Mouse (Mus musculus): ENCODE measurements around the gene Pitpnm1. TPM values are rescaled to one million over a fixed set of nuclear protein-coding genes. Genes with fewer than 3 reads are reported as not detected.

Gene Pitpnm1
- total RNA-seq, 2 experiments from 2014 or later, result 60.9 to 67.1 TPM

DNA sequence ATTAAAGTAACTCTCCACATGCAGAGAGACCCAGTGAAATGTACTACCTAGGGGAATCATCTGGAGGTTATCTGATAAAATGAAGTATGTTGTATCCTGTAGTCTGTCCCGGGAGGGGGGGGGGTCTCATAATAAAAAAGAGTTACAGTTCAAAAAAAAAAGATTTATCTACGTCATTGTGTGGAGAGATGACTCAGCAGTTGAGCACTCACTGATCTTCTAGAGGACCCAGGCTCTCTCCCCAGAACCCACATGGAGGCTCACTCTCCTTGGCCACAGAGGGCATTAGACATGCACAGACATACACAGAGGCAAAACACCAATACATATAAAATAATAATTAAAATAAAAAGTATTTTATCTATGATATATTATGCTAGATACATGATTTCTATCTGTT lies 8.4 kb upstream of the Pitpnm1 start:
- no peak for ATAC-seq (replicated peaks; ENCODE audit: low FRiP score, poor library complexity, severe bottlenecking)

DNA sequence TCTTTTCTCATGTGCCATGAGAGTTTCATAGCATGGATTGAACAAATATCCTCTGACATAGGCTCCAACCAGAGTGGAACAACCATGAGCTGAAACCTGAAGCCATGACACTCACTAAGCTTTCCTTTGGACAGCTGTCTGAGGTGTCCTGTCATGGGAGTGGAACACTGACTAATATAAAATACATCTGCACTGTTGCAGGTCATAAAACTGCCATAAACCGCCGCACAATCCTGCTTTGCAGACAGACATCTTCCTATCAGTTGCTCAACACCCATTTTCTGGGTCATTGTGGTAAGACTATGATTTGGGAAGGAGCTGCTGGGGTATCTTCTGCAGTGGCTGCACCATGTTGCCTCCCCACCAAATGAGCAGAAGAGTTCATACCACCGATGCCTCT lies 7.0 kb upstream of the Pitpnm1 start:
- no peak for ATAC-seq (replicated peaks; ENCODE audit: low FRiP score, poor library complexity, severe bottlenecking)

DNA sequence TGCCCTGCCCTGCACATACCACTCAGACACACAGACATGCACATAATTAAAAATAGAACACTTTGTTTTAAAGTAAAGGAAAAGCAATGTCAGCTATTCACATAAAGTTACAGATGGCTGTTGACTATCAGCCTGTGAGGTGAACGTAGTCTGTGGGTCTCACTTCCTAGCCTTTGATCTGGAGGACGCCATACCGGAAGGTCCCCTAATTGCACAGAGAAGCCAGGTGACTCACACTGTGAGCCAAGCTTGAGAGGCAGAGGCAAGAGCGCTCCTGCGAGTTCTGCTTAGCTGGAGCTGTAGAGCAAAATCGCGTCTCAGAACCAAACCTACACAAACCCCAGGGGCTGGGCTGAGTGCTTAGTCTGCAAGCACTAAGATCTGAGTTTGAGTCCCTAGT lies 6.0 kb upstream of the Pitpnm1 start:
- no peak for ATAC-seq (replicated peaks; ENCODE audit: low FRiP score, poor library complexity, severe bottlenecking)

DNA sequence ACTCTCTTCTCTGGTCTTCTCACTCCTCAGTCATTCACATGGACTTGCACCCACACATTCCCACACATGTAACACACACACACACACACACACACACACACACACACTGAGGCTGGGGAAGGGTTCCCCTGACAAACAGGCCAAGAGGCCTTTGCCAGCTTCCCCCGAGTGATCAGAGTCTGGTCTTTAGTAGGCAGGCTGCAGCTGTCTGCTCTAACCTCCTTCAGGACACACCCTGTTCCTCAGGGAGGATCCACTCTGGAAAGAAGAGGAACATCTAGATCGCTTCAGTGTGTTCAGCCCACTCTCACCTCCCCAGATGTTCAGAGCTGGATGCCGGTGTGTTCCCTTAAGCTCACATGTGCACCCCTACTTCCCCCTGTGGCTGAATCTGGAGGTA lies 5.5 kb upstream of the Pitpnm1 start:
- ATAC-seq (replicated peaks; ENCODE audit: low FRiP score, poor library complexity, severe bottlenecking), result no peak

DNA sequence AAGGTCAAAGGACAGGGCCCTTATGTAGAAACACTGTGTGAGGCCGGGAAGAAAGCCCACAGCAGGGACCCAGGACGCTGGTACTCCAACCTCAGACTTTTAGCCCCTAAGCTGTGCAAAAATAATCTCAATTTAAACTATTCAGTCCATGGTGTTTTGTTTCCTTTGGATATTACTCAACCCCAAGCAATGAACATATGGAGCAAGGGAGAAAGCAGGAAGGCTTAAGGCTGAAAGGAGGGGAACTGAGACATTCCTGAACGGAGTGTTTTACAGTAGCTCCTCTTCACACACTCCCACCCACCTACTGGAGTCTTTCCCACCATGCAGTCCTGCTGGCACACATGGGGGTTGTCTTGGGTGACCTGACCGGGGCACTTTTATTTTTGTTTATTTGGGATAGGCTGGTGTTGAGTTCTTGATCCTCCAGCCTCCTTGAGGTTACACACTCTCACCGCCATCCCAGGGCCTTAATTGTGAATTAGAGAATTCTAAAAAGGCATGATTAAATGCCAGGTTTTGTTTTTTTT lies 5.0 kb upstream of the Pitpnm1 start:
- ATAC-seq (replicated peaks; ENCODE audit: low FRiP score, poor library complexity, severe bottlenecking), result no peak

DNA sequence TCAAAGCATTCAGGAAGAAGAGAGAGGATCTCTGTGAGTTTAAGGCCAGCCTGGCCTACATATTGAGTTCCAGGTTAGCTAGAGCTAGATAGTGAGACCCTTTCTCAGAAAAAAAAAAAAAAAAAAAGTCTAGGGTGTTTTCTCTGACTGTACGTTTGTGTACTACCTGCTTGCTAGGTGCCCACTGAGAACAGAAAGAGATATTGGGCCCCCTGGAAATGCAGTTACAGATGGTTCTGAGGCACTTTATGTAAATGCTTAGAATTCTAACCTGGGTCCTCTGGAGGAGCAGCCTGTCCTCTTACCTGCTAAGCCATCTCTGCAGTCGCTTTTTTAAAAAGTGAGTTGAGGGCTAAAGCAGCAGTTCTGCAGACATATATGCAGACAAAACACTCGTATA lies 4.0 kb upstream of the Pitpnm1 start:
- ATAC-seq (replicated peaks; ENCODE audit: low FRiP score, poor library complexity, severe bottlenecking), result no peak

DNA sequence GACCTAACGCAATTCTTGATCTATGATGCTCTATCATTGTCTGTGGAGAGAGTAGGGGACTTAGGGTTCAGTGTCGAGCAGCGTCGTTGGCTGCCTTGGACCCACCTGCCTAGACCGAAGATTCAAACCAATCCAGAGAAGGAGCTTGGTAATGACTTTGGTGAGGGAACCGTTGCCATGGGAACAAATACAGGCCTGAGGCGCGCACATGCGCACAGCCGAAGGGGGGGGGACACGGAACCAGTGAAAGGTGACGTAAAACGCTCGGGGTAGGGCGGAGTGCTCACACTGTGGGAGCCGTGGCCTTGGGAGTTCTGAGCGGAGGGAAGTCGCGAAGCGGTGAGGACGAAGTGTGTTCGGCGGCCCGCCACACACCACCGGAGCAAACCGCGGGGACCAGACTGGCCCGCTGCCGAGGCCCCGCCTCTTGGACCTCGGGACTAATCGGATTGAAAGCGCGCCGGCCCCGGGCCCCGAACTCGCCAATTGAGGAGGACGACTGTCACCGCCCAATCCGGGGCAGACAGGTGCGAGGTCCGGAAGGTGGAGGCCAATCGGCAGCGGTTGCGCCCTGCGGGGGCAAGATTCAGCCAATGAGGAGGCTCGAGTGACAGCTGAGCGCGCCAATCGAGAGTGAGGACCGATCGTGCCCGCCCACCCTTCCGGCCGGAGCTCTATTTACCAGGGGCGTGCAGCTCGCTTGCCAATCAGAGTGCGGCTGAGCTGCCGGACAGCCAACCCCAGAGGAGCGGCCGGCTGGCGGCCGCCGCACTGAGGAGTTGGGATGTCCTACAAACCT lies 3.0 kb upstream of the Pitpnm1 start, which contains the start of gene Cdk2ap2:
TSS of gene Cdk2ap2 (plus strand) at position 541 of the 799 bp plus-strand sequence.
- peak; percentile 78 for ATAC-seq (replicated peaks; ENCODE audit: low FRiP score, poor library complexity, severe bottlenecking)

DNA sequence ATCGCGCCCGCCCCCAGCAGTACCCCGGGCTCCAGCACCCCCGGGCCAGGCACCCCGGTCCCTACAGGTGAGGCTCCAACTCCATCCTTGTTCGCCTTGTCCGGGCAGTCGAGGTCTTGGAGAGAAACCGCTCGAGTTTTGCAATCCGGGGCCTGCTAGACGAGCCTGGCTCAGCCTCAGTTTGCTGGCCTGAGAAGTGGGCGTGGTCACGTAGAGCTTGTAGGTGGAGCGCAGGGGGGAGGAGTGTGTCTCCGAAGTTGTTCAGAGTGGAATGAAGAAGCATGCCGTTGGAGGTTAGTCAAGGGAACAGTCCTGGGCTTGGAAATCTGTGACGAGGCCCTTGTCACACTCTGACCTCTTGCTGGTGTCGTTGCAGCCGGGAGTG lies 2.4 kb upstream of the Pitpnm1 start:
- peak; percentile 63 for ATAC-seq (replicated peaks; ENCODE audit: low FRiP score, poor library complexity, severe bottlenecking)

DNA sequence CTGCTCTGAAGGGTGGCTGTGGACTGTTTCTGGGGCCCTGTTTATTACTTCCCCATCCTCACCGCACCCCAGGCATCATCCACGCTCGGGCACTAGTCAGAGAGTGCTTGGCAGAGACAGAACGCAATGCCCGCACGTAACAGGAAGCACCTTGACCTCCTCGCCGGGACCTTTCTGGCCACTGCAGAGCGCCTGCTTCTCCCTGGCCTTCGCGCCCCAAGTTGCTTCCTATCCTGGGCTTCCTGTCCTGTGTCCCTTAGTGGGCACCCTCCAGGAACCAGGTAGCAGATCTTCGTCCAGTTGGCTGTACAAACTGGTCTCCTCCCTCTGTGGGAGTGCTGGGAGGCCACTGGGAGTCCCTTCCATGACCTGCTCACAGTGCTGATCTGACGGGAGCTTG lies 1.4 kb upstream of the Pitpnm1 start:
- no peak for ATAC-seq (replicated peaks; ENCODE audit: low FRiP score, poor library complexity, severe bottlenecking)

DNA sequence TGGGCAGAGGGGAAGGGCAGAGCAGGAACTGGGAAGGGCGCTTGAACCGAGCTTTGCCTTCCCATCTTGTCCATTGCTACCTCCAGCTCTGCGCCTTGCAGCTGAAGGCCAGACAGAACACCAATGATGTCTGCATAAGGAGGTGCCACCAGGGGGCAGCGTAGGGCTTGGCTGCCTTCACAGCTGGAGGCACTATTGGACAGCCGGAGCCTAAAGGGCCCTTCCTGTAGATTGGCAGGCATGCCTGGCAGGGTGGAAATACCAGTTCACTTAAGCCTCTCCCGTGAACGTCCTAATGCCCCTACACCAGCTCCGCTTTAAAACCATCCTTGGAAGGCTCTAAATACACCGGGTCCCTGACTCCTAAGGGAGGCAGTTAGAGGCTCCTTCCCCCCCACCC lies 742 bp upstream of the Pitpnm1 start:
- peak; percentile 61 for ATAC-seq (replicated peaks; ENCODE audit: low FRiP score, poor library complexity, severe bottlenecking)

DNA sequence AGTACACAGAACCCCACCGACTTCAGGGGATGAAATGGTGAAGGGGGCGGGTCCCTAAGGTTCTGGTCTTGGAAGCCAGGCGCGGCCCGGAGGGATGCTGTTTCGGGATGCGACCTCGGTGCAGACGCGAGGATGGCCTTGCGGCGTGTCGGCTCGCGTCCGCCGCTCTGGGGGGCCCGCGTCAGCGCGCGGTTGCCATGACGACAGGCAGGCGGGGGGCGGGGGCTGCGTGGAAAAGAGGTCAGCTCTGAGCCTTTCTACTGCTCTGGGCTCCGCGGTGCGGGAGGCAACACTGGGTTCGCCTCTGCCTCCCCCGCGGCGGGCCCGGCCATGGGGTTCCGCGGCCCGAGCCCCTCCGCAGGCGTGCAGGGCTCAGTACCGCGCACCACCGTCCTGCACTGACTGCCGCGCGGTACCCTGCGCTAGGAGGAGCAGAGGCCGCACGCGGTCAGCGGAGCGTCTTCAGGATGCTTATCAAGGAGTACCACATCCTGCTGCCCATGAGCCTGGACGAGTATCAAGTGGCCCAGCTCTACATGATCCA lies 992 bp downstream of the Pitpnm1 start:
- no peak for ATAC-seq (replicated peaks; ENCODE audit: low FRiP score, poor library complexity, severe bottlenecking)

DNA sequence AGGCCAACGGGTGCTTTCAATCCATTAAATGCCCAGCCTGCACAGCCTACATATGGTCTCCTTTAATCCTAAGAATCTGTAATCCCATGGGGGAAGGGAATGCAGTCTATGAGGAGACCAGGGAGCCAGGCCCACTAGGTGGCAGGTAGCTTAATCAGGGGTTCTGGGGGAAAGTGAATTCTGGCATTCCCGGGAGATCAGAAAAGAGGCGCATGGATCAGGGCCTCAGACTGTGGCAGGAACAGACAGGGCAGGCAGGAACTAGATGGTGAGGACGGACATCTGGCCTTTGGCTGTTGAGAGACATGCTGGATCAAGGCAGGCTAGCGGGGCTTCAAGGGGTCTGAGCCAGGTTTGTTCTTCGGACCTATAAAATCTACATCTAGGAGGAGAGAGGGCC lies 1.7 kb downstream of the Pitpnm1 start:
- ATAC-seq (replicated peaks; ENCODE audit: low FRiP score, poor library complexity, severe bottlenecking), result no peak

DNA sequence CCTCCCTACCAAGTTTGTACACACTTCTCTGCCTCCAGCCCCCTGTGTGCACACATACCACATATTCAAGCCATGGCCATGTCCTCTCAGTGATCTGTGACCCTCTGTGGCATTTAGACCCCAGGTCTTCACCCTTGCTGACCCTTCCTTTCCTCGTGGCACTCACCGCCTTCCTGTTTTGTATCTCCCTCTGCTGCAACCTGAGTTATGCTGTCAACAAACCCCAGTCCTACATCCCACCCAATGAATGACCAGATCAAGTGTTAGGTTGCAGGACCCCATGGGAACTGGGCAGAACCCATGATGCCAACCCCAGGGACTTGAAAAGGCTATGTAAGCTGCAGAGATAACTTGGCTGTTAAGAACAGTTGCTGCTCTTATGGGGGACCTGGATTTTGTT lies 2.3 kb downstream of the Pitpnm1 start:
- ATAC-seq (replicated peaks; ENCODE audit: low FRiP score, poor library complexity, severe bottlenecking), result no peak

DNA sequence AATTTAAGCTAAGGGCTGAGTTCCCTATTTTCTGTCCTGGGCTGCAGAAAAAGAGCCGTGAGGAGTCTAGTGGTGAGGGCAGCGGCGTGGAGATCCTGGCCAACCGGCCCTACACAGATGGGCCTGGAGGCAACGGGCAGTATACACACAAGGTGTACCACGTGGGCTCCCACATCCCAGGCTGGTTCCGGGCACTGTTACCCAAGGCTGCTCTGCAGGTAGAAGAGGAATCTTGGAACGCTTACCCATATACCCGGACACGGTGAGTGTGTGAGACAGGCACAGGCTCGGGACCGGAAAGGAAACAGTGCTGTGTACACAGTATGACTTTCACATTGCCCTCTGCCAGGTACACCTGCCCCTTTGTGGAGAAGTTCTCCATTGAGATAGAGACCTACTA lies 2.8 kb downstream of the Pitpnm1 start:
- ATAC-seq (replicated peaks; ENCODE audit: low FRiP score, poor library complexity, severe bottlenecking), result no peak

DNA sequence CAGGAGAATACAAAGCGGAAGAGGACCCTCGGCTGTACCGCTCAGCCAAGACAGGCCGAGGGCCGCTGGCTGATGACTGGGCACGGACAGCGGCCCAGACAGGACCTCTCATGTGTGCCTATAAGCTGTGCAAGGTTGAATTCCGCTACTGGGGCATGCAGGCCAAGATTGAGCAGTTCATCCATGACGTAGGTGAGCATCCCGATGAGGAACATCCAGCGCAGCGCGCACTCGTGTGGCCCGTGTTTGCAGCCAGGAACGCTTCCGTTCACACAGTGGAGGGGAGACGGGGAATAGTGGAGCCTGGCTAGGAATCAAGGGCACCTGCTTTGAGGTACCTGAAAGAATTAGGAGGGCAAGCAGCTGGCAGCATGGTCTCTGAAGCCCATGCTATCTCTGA lies 3.5 kb downstream of the Pitpnm1 start:
- ATAC-seq (replicated peaks; ENCODE audit: low FRiP score, poor library complexity, severe bottlenecking), result no peak

DNA sequence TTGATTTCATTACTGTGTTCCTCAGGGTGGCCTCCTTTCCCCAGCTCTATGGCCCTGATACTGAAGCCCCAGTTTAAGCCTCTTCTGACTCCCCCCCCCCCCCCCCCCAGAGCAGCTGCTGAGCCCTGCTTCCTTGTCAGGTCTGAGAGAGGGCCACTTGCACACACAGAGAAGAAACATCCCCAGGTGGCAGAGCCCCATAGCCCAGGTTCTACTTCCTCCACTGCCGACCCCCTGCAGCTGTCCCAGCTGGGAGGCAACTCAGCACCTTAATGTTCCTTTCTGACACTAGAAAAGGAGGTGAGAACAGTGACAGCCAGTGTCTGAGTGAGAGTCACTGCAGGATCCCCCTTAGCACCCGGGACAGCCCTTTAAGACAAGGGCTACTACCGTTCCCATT lies 4.0 kb downstream of the Pitpnm1 start:
- no peak for ATAC-seq (replicated peaks; ENCODE audit: low FRiP score, poor library complexity, severe bottlenecking)

DNA sequence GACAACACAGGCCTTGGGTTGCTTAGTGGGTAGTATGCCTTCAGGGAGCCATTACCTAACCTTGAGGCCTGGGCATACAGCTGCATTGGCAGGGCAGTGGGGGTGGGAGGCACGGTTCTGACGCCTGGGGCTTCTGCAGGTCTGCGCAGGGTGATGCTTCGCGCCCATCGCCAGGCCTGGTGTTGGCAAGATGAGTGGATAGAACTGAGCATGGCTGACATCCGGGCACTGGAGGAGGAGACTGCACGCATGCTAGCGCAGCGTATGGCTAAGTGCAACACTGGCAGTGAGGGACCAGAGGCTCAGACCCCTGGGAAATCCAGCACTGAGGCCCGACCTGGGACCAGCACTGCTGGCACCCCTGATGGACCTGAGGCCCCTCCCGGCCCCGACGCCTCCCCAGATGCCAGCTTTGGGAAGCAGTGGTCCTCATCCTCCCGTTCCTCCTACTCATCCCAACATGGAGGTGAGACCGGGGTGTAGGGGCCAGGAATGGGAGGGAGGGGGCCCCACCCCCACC lies 4.9 kb downstream of the Pitpnm1 start:
- no peak for ATAC-seq (replicated peaks; ENCODE audit: low FRiP score, poor library complexity, severe bottlenecking)

DNA sequence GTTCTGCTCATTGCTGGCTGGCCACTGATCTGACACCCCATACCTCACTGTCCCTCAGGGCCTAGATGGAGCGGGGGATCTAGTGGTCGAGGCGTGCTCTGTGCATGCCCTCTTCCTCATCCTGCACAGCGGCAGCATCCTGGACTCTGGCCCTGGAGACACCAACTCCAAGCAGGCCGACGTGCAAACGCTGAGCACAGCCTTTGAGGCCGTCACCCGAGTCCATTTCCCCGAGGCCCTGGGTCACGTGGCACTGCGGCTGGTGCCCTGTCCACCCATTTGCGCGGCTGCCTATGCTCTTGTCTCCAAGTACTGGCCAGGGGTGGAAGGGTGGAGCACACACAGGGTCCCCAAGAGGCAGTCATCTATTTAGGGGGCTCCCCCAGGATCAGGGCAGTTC lies 6.9 kb downstream of the Pitpnm1 start:
- ATAC-seq (replicated peaks; ENCODE audit: low FRiP score, poor library complexity, severe bottlenecking), result no peak

DNA sequence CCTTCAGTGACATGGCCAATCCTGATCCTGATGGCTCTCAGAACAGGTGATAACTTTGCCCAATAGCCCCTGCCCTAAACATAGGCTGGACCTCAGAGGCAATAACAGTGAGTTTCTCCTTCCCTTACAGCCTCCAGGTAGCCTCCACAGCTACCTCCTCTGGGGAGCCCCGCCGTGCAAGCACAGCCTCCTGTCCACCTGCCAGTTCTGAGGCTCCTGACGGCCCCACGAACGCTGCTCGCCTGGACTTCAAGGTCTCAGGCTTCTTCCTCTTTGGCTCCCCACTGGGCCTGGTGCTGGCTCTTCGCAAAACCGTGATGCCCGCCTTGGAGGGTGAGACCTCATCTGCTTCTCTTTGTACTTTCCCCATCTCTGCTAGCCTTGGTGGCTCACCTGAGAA lies 8.7 kb downstream of the Pitpnm1 start:
- ATAC-seq (replicated peaks; ENCODE audit: low FRiP score, poor library complexity, severe bottlenecking), result no peak

DNA sequence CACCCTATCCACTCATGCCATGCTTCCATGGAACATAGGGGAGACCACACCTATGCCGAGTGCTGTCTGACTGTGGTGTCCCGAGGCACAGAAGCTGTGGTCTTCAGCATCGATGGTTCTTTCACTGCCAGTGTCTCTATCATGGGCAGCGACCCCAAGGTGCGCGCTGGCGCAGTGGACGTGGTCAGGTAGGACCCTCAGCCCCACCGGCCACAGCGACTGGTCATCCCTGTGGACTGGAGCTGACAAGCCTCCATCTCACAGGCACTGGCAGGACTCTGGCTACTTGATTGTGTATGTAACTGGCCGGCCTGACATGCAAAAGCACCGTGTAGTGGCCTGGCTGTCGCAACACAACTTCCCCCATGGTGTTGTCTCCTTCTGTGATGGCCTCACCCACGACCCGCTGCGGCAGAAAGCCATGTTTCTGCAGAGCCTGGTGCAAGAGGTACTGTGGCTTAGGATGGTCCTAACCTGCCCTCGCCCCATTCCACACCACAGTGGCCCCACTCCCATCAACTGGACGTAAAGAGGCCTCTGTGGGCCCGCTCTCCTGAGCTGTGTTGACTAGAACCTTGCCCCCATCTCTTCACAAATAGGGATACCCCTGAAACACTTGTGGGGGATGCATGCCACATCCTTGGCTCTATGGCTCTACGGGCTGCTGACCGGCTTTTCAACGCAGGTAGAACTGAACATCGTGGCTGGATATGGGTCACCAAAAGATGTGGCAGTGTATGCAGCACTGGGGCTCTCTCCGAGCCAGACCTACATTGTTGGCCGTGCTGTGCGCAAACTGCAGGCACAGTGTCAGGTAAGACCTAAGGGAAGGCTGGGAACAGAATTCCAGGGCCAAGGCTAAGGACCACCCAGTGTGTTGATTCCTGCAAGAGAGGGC lies 12.5 kb downstream of the Pitpnm1 start:
- ATAC-seq (replicated peaks; ENCODE audit: low FRiP score, poor library complexity, severe bottlenecking), result no peak

Data from erythroid progenitor cell, adult 5-6 weeks (primary cell).